Mouse (Mus musculus) telencephalon, adult 2 months (tissue): ENCODE results near the gene Gm3952.
A peak's percentile ranks its signal among the peaks of the same experiment; 100 is the strongest.

Experiments
- DNase-seq: peaks from one replicate; pipeline ENCODE4 v3.0.0-alpha.2; 2011; ENCODE audit warnings: low read depth, low spot score

Gm3952 gene

DNA sequence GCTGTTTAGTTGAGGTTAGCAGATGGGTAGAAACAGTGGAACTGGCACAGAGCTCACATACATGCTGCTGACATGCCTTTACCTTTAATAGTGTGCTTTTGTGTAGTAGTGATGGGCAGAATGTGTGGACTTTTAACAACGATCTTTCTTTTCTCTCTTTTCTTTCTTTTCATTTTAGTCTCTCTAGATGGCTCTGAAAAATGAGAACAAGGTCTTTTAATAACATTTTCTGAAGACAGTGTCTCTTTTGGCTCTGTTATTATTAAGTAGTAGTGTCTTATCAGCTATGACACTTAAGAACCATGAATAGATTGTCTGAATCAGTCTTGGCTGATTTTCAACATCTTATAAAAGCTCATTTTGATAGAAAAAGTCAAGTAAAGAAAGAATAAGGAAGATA, at the start of gene Gm3952:
TSS of gene Gm3952 (minus strand) at position 101 of the 400 bp plus-strand sequence.
- no peak for DNase-seq

DNA sequence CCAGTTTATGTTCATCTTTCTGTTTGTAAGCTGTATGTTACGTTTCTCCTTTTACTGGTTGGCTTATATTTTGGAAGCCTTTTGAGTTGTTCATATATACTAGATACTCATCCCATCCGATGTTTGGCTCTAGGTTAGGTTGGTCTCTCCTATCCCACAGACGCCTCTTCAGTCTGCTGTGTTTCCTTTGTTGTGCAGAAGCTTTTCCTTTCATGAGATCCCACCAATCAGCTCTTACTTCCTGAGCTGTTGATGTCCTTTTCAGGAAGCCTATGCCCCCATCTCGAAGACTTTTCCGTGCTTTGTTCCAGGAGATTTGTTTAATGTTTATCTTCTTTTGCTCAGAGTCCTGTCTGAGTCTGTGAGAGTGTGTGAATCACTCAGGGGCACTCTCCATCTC, 45.3 kb upstream of the Gm3952 start:
- no peak for DNase-seq

DNA sequence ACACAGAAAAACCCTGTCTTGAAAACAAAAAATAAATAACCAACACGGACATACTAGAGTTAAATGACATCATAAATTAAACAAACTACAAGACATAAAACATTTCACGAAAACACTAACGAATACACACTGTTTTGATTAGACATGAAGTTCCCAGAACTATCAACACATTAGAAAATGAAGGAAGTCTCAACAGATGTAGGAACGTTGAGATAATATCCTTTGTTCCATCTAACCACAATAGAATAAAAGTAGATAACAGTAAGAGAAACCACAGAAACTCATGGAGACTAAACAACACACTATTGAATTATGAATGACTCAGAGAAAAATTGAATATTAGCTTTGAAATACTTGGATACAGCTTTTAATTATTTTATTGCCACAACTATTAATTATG, 14.0 kb upstream of the Gm3952 start:
- DNase-seq: no peak

GRCm38 (mm10) chr8:128735692-128736091, 62.8 kb downstream of the Gm3952 start:
- no peak for DNase-seq

DNA sequence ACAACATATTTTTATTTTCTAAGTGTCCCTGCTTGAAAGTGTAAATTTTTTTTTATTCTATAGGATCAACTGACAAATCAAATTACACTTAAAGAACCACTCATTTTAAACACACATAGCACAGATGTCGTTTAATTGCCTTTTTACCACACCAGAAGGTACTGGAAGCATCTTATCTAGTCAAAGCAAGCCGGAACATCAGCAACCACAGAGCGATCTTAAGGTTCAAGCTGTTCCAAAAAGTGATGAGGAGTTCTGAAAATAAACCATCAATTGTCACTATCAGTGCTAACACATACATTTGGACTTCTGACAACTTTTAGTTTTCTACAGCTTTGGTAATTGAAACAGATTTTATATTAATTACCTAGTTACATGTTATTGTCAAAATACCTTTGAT, 64.4 kb downstream of the Gm3952 start:
- no peak for DNase-seq

GRCm38 (mm10) chr8:128732254-128732653, 66.2 kb downstream of the Gm3952 start:
- DNase-seq: no peak

DNA sequence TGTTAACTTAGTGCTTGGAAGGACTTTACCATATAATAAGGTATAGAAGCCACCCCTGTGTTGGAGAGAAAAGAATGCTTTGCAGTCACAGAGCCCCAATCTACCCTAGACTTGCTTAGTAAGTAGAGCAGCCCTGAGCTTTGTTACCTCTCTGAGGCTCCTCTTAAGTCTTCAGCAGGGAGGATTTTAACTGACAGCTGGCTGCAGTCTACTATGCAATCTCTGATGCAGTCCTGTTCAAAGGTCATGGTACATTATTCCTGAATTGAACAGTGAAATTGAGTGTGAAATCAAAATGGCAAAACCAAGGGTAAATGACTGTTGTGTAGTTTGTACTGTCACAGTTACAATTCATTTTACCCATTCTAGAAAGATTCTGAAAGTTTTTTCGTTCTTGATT, 71.3 kb downstream of the Gm3952 start:
- DNase-seq: no peak

DNA sequence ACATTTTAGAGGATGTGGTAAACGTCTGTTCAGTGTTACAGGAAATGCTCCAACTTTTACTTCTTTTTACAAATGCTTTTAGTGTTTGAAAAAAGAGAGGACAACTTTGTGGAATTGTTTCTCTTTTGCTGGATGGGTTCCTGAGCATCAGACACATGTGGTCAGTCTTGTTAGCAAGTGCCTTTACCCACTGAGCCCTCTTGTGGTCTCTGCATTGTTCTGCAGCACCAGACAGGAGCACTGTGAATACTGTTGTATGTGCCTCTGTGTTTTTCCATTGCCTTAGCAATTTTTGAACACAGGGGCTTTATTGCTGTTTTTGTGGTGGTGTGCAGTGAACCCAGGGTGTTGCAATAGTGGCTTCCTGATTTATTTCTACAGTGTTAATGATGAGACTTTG, 73.7 kb downstream of the Gm3952 start:
- no peak for DNase-seq

DNA sequence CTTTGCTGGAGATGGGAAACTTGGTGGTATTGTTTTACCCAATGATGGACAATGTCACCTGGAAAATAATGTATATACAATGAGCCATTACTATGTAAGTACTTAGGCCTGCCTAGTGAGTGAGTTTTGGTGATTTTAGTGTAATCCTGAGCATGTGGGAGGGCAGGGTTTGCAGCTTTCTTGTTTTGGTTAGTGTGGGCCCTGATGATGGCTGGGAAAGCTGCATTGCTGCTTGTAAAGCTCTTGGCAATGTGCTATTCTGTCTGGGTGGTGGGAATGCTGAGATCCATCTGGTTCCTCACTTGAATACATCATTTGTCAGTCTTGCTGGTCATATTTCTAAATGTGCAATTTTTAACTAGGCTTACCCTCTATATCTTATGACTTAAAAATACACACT, 82.3 kb downstream of the Gm3952 start:
- peak; percentile 73 for DNase-seq

DNA sequence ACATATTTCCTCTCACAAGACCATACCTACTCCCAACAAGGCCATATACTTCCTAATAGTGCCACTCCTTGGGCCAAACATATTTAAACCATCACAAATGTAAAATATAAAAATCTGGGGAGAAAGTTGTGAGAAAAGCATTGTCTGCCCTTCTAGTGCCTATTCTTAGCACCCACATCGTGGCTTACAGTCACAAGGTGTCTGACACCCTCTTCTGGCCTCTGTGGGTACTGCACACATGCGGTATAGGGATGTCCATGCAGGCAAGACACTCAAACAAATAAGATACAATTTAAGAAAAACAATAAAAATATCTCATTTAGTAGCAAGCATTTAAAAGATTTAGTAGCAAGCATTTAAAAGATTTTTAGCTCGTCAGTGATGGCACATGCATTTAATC, 89.2 kb downstream of the Gm3952 start:
- no peak for DNase-seq

DNA sequence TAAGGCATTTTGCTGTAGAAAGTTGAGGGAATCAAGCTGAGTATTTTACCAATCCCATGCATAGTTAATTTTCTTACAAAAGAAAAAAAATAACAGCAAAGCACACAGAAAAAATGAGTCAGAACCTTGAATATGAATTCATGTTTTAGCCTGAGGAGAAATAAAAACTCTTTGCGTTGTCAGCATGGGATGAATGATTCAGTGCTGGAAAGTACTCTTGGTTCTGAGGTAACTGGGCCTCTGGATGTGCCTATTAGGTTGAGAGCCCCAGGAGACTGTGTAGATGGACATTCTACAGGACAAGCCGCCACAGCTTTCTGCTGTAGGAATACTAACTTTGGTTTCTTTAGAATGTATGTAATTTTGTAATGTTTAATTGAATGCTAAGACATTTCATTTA, 93.7 kb downstream of the Gm3952 start:
- no peak for DNase-seq

GRCm38 (mm10) chr8:128704376-128704775, 94.1 kb downstream of the Gm3952 start:
- DNase-seq: no peak

- no peak for DNase-seq
Measured at GRCm38 (mm10) chr8:128697945-128698344, 100.5 kb downstream of the Gm3952 start.

GRCm38 (mm10) chr8:128696701-128697397, 101.6 kb downstream of the Gm3952 start:
- no peak for DNase-seq
